Mouse (Mus musculus): Measurements from ENCODE around the gene Tmem88.

DNA sequence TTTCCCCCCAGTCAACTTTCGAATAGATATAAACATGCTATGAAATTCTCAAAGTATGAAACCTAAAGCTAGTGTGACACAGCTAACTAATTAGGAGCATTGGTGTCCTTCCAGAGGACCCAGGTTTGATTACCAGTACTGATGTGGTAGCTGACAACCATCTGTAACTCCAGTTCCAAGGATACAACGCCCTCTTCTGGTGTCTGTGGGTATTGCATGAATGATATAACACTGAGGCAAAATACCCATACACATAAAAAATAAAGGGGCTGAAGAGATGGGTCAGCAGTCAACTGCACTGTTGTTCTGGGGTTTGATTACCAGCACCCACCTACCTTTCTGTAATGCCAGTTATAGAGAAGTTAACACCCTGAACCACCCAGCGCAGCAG, 25.3 kb downstream of the Tmem88 start:
- TF ChIP-seq ZNF384 (IDR thresholded peaks at IDR 0.05; ENCODE audit: low read depth, low read length) = no peak
- peak; percentile 35 for TF ChIP-seq RAD21 (IDR thresholded peaks at IDR 0.05; ENCODE audit: low read depth, low read length)
- TF ChIP-seq CTCF (conservative IDR thresholded peaks at IDR 0.05 in 1 of 2, IDR thresholded peaks at IDR 0.05 in 1 of 2; ENCODE audit: low read depth in 2 of 2, low read length in 2 of 2) = peak; percentile 60 to 73
- no peak for TF ChIP-seq MAZ (IDR thresholded peaks at IDR 0.05; ENCODE audit: low read depth, low read length)
- TF ChIP-seq POLR2A (IDR thresholded peaks at IDR 0.05; ENCODE audit: low read depth, low read length) = no peak
- no peak for TF ChIP-seq UBTF (IDR thresholded peaks at IDR 0.05; ENCODE audit: low read depth, low read length)
- TF ChIP-seq POLR2AphosphoS2 (IDR thresholded peaks at IDR 0.05; ENCODE audit: low read depth, low read length) = no peak
- TF ChIP-seq TCF12 (IDR thresholded peaks at IDR 0.05; ENCODE audit: low read depth, low read length) = no peak
- no peak for TF ChIP-seq CHD1 (IDR thresholded peaks at IDR 0.05; ENCODE audit: low read depth, low read length)
- no peak for TF ChIP-seq E2F4 (IDR thresholded peaks at IDR 0.05; ENCODE audit: insufficient replicate concordance, low read depth, low read length)
- TF ChIP-seq ZC3H11A (IDR thresholded peaks at IDR 0.05; ENCODE audit: low read depth, low read length) = no peak
- no peak for TF ChIP-seq KAT2A (IDR thresholded peaks at IDR 0.05; ENCODE audit: insufficient replicate concordance, low read length)
- no peak for TF ChIP-seq BHLHE40 (IDR thresholded peaks at IDR 0.05; ENCODE audit: low read depth, low read length)

Data from CH12.LX (cell line).